Mouse (Mus musculus) stomach, embryonic 16.5 days (tissue): ENCODE results near the gene Vax2. TPM values are rescaled to one million over a fixed set of nuclear protein-coding genes. Genes with fewer than 3 reads are reported as not detected.
A peak's percentile ranks its signal among the peaks of the same experiment; 100 is the strongest.

Source experiments
- ATAC-seq: fragments of 200-750 bp; cut with Nextera tagmentation; 2 replicates; pipeline ENCODE4 v1.8.0; 2017; ENCODE audit warnings: moderate number of reproducible peaks, moderate TSS enrichment; ENCODE audit not compliant: insufficient read depth, low FRiP score
- H3K27ac ChIP-seq: fragments of 300-500 bp; sonication (generic); 2 replicates; pipeline ENCODE4 v1.5.1; 2014; ENCODE audit warnings: low read length
- H3K27me3 ChIP-seq: fragments of 300-500 bp; sonication (generic); 2 replicates; pipeline ENCODE4 v1.6.1; 2014; ENCODE audit warnings: low read length, control low read depth, mixed read lengths; ENCODE audit not compliant: control insufficient read depth, insufficient read depth
- H3K36me3 ChIP-seq: fragments of 300-500 bp; sonication (generic); 2 replicates; pipeline ENCODE4 v1.6.1; 2014; ENCODE audit warnings: low read length; ENCODE audit not compliant: control insufficient read depth, insufficient read depth
- H3K4me1 ChIP-seq: fragments of 300-500 bp; sonication (generic); 2 replicates; pipeline ENCODE4 v1.6.1; 2014; ENCODE audit warnings: low read length, control low read depth, mixed read lengths; ENCODE audit not compliant: control insufficient read depth, insufficient read depth
- H3K4me2 ChIP-seq: fragments of 300-500 bp; sonication (generic); 2 replicates; pipeline ENCODE4 v1.6.1; 2014; ENCODE audit warnings: low read depth, low read length, mixed read lengths
- H3K4me3 ChIP-seq: fragments of 300-500 bp; sonication (generic); replicated peaks from 2 replicates; pipeline ENCODE4 v1.5.1; 2014; ENCODE audit warnings: mild to moderate bottlenecking, low read length
- H3K9ac ChIP-seq: fragments of 300-500 bp; sonication (generic); 2 replicates; pipeline ENCODE4 v1.6.1; 2014; ENCODE audit warnings: low read length
- H3K9me3 ChIP-seq: fragments of 300-500 bp; sonication (generic); replicated peaks from 2 replicates; pipeline ENCODE4 v1.6.1; 2016; ENCODE audit warnings: low read length, control low read depth; ENCODE audit not compliant: control insufficient read depth
- WGBS: fragments of 180-500 bp; shearing (Covaris S2); extraction: QIAGEN DNeasy Blood & Tissue Kit; methylation state at CpG from one replicate; pipeline ENCODE4 v1.1.7; 2014; 5-methylcytosine and 5-hydroxymethylcytosine counted together
- polyA plus RNA-seq: library from polyadenylated mRNA; unstranded; fragments of >200 nt; fragmentation: Nextera tagmentation; extraction: Ambion mirVana; gene quantifications from 2 replicates; pipeline ENCODE4 v1.2.1, GENCODE M21; 2015

The Vax2 gene
- polyA plus RNA-seq, 1 experiment from 2014 or later, result not detected

DNA sequence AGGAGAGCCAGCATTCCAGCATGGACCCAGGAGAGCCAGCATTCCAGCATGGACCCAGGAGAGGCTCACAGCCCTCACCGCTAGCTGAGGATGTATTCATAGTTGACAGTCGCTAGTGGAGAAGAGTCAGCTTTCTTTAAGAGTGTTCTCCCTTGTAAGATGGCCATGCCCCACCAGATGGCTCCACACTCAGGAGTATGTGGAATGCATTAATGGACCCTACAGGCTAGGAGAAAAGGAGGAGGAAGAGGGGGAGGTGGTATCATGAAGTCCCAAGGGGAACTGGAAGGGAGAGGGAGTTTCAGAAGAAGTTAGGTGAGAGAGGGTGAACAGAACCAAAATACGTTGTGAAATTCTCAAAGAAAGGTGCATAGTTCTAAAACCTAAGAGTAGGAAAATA is 15.3 kb upstream of the Vax2 start:
- no peak overlapping the region for H3K9ac ChIP-seq

DNA sequence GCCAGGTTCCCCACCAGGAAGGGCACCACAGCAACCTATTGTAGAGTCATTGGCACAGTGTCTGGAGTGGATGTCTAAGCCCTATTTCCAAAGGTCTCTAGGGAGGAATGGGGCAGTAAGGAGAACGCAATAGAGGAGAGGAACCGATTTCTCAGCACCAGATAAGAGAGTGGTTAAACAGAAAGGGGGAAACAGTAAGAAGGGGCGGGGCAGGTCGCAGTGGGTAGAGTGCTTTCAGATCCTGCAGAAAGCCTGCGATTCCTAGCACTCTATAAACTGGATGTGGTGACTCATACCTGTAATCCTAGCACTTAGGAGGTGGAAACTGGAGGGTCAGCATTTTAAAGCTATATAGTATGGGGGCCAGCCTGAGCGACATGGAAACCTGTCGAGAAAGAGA is 14.4 kb upstream of the Vax2 start:
- no peaks in the 10 kb centered on the region for H3K9me3 ChIP-seq
- ATAC-seq, result no peak
- no peak overlapping the region for H3K4me2 ChIP-seq
- no peaks in the 10 kb centered on the region for H3K4me1 ChIP-seq
- peaks cover 91% of the 10 kb centered on the region for H3K27me3 ChIP-seq
- no peaks in the 10 kb centered on the region for H3K36me3 ChIP-seq
- H3K27ac ChIP-seq, result no peak overlapping the region
- no peak overlapping the region for H3K4me3 ChIP-seq
- H3K9ac ChIP-seq, result no peak overlapping the region
- 4% methylated on average over 7 of the region's 7 CpGs for WGBS

More for the DNA sequence above, 15.3 kb upstream of the Vax2 start:
- Histone ChIP-seq H3K27me3 (peaks cover 92% of the 10 kb centered on the region), H3K9me3 (no peaks in the 10 kb centered on the region), H3K36me3 (no peaks in the 10 kb centered on the region), H3K4me1 (no peaks in the 10 kb centered on the region), H3K4me2 (no peak overlapping the region), H3K27ac (no peak overlapping the region), H3K4me3 (no peak overlapping the region)
- ATAC-seq, result no peak
- 4% methylated on average over 3 of the region's 3 CpGs for WGBS

DNA sequence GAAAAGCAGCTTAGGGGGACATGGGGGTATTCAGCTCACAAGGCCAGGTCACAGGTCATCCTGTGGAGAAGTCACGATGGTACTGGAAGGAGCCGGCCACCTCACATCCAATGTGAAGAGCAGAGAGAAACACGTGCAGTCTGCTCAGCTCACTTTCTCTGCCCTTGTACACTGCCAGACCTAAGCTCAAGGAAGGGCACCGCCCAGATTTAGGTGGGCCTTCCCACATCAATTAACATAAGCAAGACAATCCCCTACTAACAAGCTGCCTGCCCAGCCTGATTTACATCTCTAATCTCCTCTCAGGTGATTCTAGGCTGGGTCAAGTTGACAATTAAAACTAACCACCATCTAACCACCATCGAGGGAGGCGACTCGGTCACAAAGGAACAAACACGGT is 13.1 kb upstream of the Vax2 start:
- H3K27me3 ChIP-seq, result peaks cover 91% of the 10 kb centered on the region
- H3K9me3 ChIP-seq, result no peaks in the 10 kb centered on the region
- no peak for ATAC-seq
- 4% methylated on average over 8 of the region's 8 CpGs for WGBS
- H3K27ac ChIP-seq, result no peak overlapping the region
- H3K4me1 ChIP-seq, result peaks cover 5% of the 10 kb centered on the region; the same call in 1 of the 2 replicates
- no peak overlapping the region for H3K4me2 ChIP-seq
- no peaks in the 10 kb centered on the region for H3K36me3 ChIP-seq
- no peak overlapping the region for H3K9ac ChIP-seq
- no peak overlapping the region for H3K4me3 ChIP-seq

DNA sequence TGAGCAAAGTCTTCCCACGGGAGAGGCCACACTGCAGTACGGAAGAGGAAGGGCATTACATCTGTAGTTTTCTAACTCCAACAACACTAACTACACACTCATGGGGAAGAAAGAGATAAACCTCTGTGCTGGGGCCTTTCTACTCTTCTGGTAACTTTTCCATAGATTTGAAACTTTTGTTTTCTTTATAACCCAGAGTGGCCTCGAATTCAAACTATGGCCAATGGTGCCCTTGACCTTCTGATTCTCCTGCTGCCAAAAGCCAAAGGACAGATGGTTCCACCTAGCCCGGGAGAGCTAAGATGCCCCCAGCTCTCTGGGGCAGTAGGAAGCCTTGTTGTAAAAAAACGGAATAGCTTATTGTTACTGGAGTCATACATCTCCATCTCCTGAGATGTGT is 11.1 kb upstream of the Vax2 start:
- Histone ChIP-seq H3K4me1 (peaks cover 5% of the 10 kb centered on the region; the same call in 1 of the 2 replicates), H3K27me3 (peaks cover 88% of the 10 kb centered on the region), H3K4me3 (no peak overlapping the region), H3K9ac (no peak overlapping the region), H3K36me3 (no peaks in the 10 kb centered on the region), H3K9me3 (no peaks in the 10 kb centered on the region), H3K4me2 (no peak overlapping the region), H3K27ac (no peak overlapping the region)
- ATAC-seq, result no peak
- WGBS, result 8% methylated on average over 5 of the region's 5 CpGs

DNA sequence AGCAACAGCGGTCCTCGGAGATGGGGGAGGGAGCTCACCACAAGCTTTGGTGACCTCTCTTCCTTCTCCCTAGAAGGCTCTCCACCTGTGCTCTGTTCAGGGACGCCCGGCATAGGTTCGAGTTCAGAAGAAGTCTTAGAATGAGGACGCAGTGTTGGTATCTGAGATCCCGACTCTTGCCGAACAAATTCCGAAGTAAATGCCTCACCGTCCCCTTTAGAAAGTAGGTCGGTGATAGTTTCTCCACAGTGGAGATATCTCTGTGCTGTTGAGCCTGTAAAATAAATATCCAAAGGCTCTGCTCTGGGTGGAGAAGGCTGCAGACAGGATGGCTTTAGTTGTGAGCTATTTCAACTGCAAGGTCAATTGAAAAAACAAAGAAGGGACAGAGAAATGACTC is 10.1 kb upstream of the Vax2 start:
- Histone ChIP-seq H3K4me2 (no peak overlapping the region), H3K36me3 (no peaks in the 10 kb centered on the region), H3K4me3 (no peak overlapping the region), H3K9me3 (no peaks in the 10 kb centered on the region), H3K27ac (no peak overlapping the region), H3K4me1 (peaks cover 5% of the 10 kb centered on the region; the same call in 1 of the 2 replicates), H3K9ac (no peak overlapping the region), H3K27me3 (peaks cover 87% of the 10 kb centered on the region)
- 2% methylated on average over 11 of the region's 11 CpGs for WGBS
- no peak for ATAC-seq

DNA sequence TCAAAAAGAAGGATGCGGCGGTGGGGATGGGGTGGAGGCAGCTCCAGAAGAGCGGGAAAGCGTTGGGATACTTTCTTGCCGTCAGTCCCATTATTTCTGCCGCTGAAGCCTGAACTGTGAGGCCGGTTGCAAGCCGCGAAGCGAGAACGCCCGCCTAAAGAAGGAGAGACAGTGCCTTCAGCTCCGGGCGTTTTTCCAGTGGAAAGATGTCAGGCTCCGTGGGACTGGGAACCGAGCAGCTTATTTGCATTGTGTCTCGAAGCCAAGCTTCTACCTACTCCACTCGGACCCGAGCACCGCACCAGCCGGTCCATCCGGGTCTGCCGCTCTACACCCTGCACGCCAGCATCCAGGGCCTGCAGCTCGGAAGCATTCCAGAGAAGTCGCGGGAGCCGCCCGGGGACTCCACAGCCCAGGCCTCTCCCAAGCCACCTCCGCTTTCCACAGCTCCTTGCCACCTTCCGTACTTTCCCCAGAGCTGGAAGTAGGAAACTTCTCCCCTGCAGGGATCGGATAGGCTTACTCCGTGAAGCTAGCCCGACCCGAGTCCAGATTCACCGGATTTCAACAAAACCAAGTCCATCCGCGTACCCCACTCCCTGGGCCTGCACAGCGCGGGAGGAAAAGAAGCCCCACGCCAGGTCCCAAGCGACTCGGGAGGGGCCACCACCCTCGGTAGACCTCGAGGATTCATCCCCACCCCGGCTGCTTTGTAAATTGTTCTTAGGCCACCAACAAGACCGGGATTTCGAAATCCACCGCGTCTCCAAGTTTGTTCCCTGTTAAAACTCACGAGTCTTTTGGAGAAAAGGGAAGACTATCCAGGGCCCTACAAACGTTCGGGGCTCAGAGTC is 8.7 kb upstream of the Vax2 start:
- no peaks in the 10 kb centered on the region for H3K36me3 ChIP-seq
- no peak overlapping the region for H3K4me2 ChIP-seq
- peaks cover 5% of the 10 kb centered on the region; the same call in 1 of the 2 replicates for H3K4me1 ChIP-seq
- ATAC-seq, result peak; percentile 33; the same call in 1 of the 2 replicates
- WGBS, result 1% methylated on average over 53 of the region's 53 CpGs
- no peak overlapping the region for H3K27ac ChIP-seq
- H3K27me3 ChIP-seq, result peaks cover 87% of the 10 kb centered on the region
- no peak overlapping the region for H3K9ac ChIP-seq
- H3K9me3 ChIP-seq, result no peaks in the 10 kb centered on the region
- peak overlapping the region; percentile 3; the same call in 1 of the 2 replicates for H3K4me3 ChIP-seq

DNA sequence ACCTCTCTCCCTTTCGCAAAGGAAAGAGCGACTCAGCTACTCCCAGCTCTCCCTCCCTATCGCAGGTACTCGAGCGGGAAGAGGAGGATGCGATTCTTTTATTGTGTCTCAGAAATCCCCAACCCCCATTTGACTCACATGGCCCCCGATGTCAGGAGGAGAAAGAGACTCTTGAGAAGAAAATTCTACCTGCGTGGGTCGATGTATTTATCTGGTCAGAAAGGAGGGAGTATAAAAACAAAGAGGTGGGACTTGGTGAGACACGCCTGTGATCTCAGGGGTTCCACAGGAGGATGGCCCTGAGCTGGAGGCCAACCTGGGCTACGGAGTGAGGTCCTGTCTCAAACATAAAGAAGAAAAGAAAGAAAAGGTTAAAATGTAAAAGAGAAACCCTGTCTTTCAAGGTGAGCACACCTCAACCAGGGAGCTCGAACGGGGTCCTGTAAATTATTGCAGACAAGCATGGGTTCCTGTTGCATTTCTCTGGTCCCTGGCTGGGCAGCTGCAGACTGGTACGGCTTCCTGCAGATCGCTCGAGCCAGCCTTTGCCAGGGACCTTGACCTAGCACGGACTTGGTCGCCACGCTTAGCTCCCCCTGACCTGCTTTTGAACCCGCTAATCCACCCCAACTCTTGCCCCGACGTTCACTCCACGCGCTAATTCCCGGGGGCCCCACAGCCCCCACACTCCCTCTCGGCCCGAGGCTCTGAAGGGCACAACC is 7.9 kb upstream of the Vax2 start:
- no peak for ATAC-seq
- 2% methylated on average over 27 of the region's 27 CpGs for WGBS
- no peak overlapping the region for H3K9ac ChIP-seq
- H3K9me3 ChIP-seq, result no peaks in the 10 kb centered on the region
- no peaks in the 10 kb centered on the region for H3K36me3 ChIP-seq
- no peak overlapping the region for H3K4me2 ChIP-seq
- H3K27ac ChIP-seq, result no peak overlapping the region
- peaks cover 5% of the 10 kb centered on the region; the same call in 1 of the 2 replicates for H3K4me1 ChIP-seq
- H3K27me3 ChIP-seq, result peaks cover 87% of the 10 kb centered on the region
- H3K4me3 ChIP-seq, result no peak overlapping the region

DNA sequence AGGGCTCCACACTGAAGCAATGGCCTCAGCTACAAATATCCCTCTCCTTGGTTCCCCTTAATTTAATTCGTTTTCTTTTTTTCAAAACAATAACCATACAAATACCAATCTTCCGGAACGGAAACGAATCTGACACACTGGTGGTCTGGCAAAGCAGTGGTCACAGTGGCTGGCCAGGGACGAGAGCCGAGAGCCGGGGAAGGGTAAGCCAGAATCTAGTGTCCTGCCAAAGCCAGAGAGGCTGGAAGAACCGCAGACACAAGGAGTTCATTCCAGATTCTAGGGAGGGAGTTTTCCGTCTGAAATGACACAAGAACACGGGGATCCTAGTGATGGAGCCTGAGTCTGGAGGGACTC is 7.4 kb upstream of the Vax2 start:
- Histone ChIP-seq H3K36me3 (no peaks in the 10 kb centered on the region), H3K9me3 (no peaks in the 10 kb centered on the region), H3K9ac (no peak overlapping the region), H3K4me1 (peaks cover 5% of the 10 kb centered on the region; the same call in 1 of the 2 replicates), H3K27me3 (peaks cover 87% of the 10 kb centered on the region), H3K27ac (no peak overlapping the region), H3K4me3 (no peak overlapping the region), H3K4me2 (no peak overlapping the region)
- ATAC-seq, result no peak
- 2% methylated on average over 10 of the region's 10 CpGs for WGBS

DNA sequence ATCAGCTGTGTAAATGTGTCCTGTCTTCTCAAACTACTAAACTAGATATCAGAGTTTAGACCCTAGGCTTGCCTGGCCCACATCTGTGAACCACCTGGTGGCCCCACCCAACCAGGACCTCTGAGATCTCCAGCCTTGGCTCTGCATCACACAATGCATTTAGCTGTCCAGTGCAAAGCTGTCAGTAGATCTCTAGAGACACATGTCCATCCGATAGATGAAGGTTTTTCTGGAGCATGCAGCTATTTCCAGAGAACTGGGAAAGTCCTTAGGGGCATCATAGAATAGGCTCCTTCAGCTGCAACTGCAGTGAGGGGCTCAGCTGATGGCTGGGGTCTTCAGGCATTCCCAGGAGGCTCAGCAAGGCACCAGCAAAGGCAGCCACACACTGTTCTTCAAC is 6.8 kb upstream of the Vax2 start:
- no peak overlapping the region for H3K27ac ChIP-seq
- no peaks in the 10 kb centered on the region for H3K36me3 ChIP-seq
- no peak for ATAC-seq
- H3K4me1 ChIP-seq, result peaks cover 5% of the 10 kb centered on the region; the same call in 1 of the 2 replicates
- no peak overlapping the region for H3K4me3 ChIP-seq
- no peaks in the 10 kb centered on the region for H3K9me3 ChIP-seq
- H3K9ac ChIP-seq, result no peak overlapping the region
- no peak overlapping the region for H3K4me2 ChIP-seq
- H3K27me3 ChIP-seq, result peaks cover 87% of the 10 kb centered on the region
- 11% methylated on average over 1 of the region's 1 CpGs for WGBS
